In the genomic region with DNA sequence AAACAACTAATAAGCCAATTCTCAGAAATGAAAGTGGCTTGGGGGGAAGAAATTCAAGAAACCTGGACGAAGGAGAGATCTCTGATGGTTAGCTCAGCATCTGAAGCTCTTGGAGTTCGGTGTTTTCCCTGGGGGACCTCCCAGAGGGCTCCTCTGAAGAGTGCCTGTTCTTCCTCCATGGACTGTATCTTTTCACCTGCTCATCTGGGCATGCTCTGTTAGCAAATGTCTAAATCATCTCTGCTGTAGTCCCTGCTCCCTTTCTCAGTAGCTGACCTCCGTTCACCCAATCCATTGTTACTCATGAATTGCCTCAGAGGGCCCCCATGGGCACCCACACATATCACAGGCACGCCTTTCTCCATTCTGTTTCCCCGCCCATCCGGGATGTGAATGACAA, we compare ENCODE assay signal across 22 mouse cellular contexts. TPM values are rescaled to one million over a fixed set of nuclear protein-coding genes. Genes with fewer than 3 reads are reported as not detected.
"Had no signal": no experiment of that assay in that cellular context is flagged by ENCODE, and none has a peak within 500 bp of the region (broad histone marks: within the 10 kb centered on the region; RNA-seq: fewer than 3 reads in every experiment).

A gene (minus strand): TSS at position 101 of the 400 bp plus-strand sequence.

- H3K4me1 ChIP-seq: intestine, embryonic 15.5 days; kidney, embryonic 15.5 days; liver, embryonic 13.5 days; stomach, embryonic 15.5 days had no signal

- H3K4me2 ChIP-seq: intestine, embryonic 15.5 days; kidney, embryonic 15.5 days; liver, embryonic 13.5 days; stomach, embryonic 15.5 days had no signal

- H3K36me3 ChIP-seq: intestine, embryonic 15.5 days; kidney, embryonic 15.5 days; liver, embryonic 13.5 days; stomach, embryonic 15.5 days had no signal

- DNase-seq: kidney, adult 11 months; kidney, adult 8-10 months; kidney, postnatal 10 days; kidney, postnatal 36 days; layer of hippocampus, postnatal 36 days; liver, embryonic 13.5 days; lung, adult 2 months; retina, postnatal 1 day; right cerebral cortex, postnatal 25 days; spleen, adult 18-20 months; thymus, postnatal 25 days had no signal

- ATAC-seq: intestine, embryonic 15.5 days had no signal

- H3K9ac ChIP-seq: intestine, embryonic 15.5 days; kidney, embryonic 15.5 days; liver, embryonic 13.5 days; stomach, embryonic 15.5 days had no signal

- H3K27me3 ChIP-seq: intestine, embryonic 15.5 days; kidney, embryonic 15.5 days; liver, embryonic 13.5 days; stomach, embryonic 15.5 days had no signal

- H3K9me3 ChIP-seq: intestine, embryonic 15.5 days; kidney, embryonic 15.5 days; liver, embryonic 13.5 days; stomach, embryonic 15.5 days had no signal

- H3K4me3 ChIP-seq: intestine, embryonic 15.5 days; kidney, embryonic 15.5 days; left cerebral cortex, adult 2 months; liver, embryonic 13.5 days; myocyte; stomach, embryonic 15.5 days had no signal

- H3K27ac ChIP-seq: intestine, embryonic 15.5 days; kidney, embryonic 15.5 days; left cerebral cortex, adult 2 months; liver, embryonic 13.5 days; macrophage; stomach, embryonic 15.5 days had no signal

RNA-seq across cellular contexts. Expression of the gene that starts here (rescaled TPM):
- total RNA-seq: liver, adult 2 months; megakaryocyte, adult 5-6 weeks; monocyte, adult 5-6 weeks had no signal
- polyA plus RNA-seq: intestine, embryonic 15.5 days; kidney, embryonic 15.5 days; liver, adult 2 months; liver, embryonic 13.5 days; liver, embryonic 16.5 days; lung, adult 2 months; macrophage; myocyte; thymus, postnatal 0 days had no signal
